Mouse (Mus musculus): ENCODE results near the gene Mafk.

DNA sequence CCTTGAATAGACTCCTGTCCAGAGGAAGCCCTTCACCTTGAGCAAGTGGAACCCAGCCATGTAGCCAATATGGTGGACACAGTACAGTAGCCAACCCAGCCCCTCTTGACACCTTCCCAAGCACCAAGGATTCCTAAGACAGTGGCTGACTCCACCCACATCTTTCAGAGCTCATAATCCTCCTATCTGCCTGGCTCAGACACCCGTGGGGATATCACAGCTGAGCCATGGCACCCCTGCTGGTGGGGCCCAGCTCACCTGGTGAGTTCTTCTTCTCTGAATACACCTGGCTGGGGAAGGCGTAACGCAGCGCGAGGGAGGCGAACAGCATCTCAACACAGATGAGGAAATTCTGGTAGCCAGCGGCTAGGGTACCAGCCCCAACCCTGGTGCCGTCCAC, 14.6 kb downstream of the Mafk start:
- TF ChIP-seq CTCF (IDR thresholded peaks at IDR 0.05; ENCODE audit: low read depth, low read length) (no peak), POLR2A (IDR thresholded peaks at IDR 0.05; ENCODE audit: insufficient read depth, low read length) (no peak)
